Mouse (Mus musculus): ENCODE measurements at regions not wholly inside any gene's neighbourhood (a gene's known extent, or its start where the extent isn't known, plus 50 kb on each side); places are given as distances from the start of the nearest gene placed in this dataset.
"Not testable (repeated sequence)": the region's sequence is repeated elsewhere in the genome, so short reads cannot be mapped to it uniquely, and the experiment has no call there.

- no peak for DNase-seq (ENCODE audit: low spot score)
These were observed 87.3 kb downstream of the Gm11077 start for GRCm38 (mm10) chr6:140816359-140816758.

GRCm38 (mm10) chr6:140816831-140817230 is 87.7 kb downstream of the Gm11077 start:
- DNase-seq (ENCODE audit: low spot score): no peak

GRCm38 (mm10) chr6:140819451-140819878 is 90.4 kb downstream of the Gm11077 start:
- no peak for DNase-seq (ENCODE audit: low spot score)

GRCm38 (mm10) chr6:140826522-140826921 is 97.4 kb downstream of the Gm11077 start:
- DNase-seq (ENCODE audit: low spot score): no peak

- no peak for DNase-seq (ENCODE audit: low spot score)
These were observed 98.6 kb downstream of the Gm11077 start for GRCm38 (mm10) chr6:140827651-140828050.

GRCm38 (mm10) chr6:140843292-140843991 is 114.4 kb downstream of the Gm11077 start:
- no peak for DNase-seq (ENCODE audit: low spot score)

GRCm38 (mm10) chr6:140847165-140847564 is 118.1 kb downstream of the Gm11077 start:
- DNase-seq (ENCODE audit: low spot score): no peak

GRCm38 (mm10) chr6:140852420-140852819 is 123.3 kb downstream of the Gm11077 start:
- DNase-seq (ENCODE audit: low spot score): no peak

GRCm38 (mm10) chr6:140853508-140853907 is 124.4 kb downstream of the Gm11077 start:
- DNase-seq (ENCODE audit: low spot score): no peak

GRCm38 (mm10) chr6:140854691-140855090 is 125.6 kb downstream of the Gm11077 start:
- no peak for DNase-seq (ENCODE audit: low spot score)

- DNase-seq (ENCODE audit: low spot score): no peak
These were observed 127.5 kb downstream of the Gm11077 start for GRCm38 (mm10) chr6:140856468-140857117.

- DNase-seq (ENCODE audit: low spot score): no peak
These were observed 128.1 kb downstream of the Gm11077 start for GRCm38 (mm10) chr6:140857118-140857746.

GRCm38 (mm10) chr6:140869523-140869922 is 140.4 kb downstream of the Gm11077 start:
- not testable (repeated sequence) for DNase-seq (ENCODE audit: low spot score)

- DNase-seq (ENCODE audit: low spot score): no peak
These were observed 145.7 kb downstream of the Gm11077 start for GRCm38 (mm10) chr6:140874831-140875230.

- DNase-seq (ENCODE audit: low spot score): no peak
These were observed 154.6 kb downstream of the Gm11077 start for GRCm38 (mm10) chr6:140883651-140884050.

- no peak for DNase-seq (ENCODE audit: low spot score)
These were observed 159.5 kb downstream of the Gm11077 start for GRCm38 (mm10) chr6:140888610-140889009.

- no peak for DNase-seq (ENCODE audit: low spot score)
These were observed 161.0 kb downstream of the Gm11077 start for GRCm38 (mm10) chr6:140890060-140890459.

GRCm38 (mm10) chr6:140890591-140890990 is 161.5 kb downstream of the Gm11077 start:
- DNase-seq (ENCODE audit: low spot score): no peak

GRCm38 (mm10) chr6:140894467-140894866 is 165.4 kb downstream of the Gm11077 start:
- DNase-seq (ENCODE audit: low spot score): no peak

GRCm38 (mm10) chr6:140895441-140895840 is 166.4 kb downstream of the Gm11077 start:
- no peak for DNase-seq (ENCODE audit: low spot score)

GRCm38 (mm10) chr6:140897111-140897510 is 168.0 kb downstream of the Gm11077 start:
- DNase-seq (ENCODE audit: low spot score): no peak

GRCm38 (mm10) chr6:140924319-140924981 is 195.4 kb downstream of the Gm11077 start:
- DNase-seq (ENCODE audit: low spot score): peak; percentile 20

GRCm38 (mm10) chr6:140927616-140928015 is 198.5 kb downstream of the Gm11077 start:
- DNase-seq (ENCODE audit: low spot score): no peak

Data from ovary, postnatal 36 days (tissue).